Mouse (Mus musculus): Measurements from ENCODE around the gene Pabpc4l. TPM values are rescaled to one million over a fixed set of nuclear protein-coding genes. Genes with fewer than 3 reads are reported as not detected.
"Not testable (repeated sequence)": the region's sequence is repeated elsewhere in the genome, so short reads cannot be mapped to it uniquely, and the experiment has no call there.

The Pabpc4l gene
- polyA plus RNA-seq (2016; fragmentation: Nextera tagmentation; extraction: Ambion mirVana), result 7.2 and 8.1 TPM in 2 replicates

DNA sequence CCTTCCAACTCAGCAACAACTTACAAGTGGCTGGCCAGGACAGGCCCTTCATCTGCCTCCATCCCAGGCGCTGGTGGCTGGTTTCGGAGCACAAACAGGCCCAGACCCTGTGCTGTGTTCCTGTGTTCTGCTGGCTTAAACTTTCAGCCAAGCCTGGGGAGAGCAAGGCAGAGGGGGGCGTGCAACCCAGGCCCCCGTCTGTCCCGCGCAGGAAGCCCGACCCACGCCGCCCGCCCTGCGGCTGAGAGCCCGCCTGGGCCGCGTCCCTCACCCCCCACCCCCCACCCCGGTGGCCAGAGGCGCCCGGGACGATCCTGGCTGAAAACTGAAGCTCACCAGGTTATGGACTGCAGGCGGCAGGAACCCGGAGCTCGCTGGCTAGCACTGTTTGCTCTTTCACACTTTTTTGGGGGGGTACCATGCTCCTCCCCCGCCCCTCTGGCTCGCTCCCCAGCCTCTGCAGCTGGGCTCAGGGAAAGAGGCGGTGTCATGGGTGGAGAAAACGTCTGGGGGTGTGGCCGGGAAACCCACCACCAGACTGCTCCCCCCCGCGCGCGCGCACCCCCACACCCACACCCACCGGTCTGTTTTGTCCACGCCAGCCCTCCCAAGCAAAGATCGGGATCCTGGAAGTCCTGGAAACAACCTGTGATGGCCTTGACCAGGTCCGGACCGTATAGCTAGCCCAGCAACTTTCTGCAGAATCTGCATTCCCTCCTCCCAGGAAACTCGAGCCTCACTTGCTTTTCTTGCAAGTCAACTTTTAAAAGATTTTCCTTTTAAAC, at the start of gene Pabpc4l:
Pabpc4l (minus strand) TSS at position 739 of the 785 bp plus-strand sequence.
- 2% methylated on average over 36 of the region's 37 CpGs for WGBS
- Histone ChIP-seq H3K4me3 (peak within 1 kb of the TSS; percentile 46), H3K9me3 (no peaks in the 10 kb centered on the region), H3K36me3 (no peaks in the 10 kb centered on the region), H3K9ac (peak within 1 kb of the TSS; percentile 70), H3K27me3 (replicated peaks) (no peaks in the 10 kb centered on the region), H3K4me2 (replicated peaks) (peak within 1 kb of the TSS; percentile 95), H3K27ac (no peak within 1 kb of the TSS), H3K4me1 (no peaks in the 10 kb centered on the region)
- ATAC-seq (ENCODE audit: low FRiP score, low read depth), result peak; percentile 95

DNA sequence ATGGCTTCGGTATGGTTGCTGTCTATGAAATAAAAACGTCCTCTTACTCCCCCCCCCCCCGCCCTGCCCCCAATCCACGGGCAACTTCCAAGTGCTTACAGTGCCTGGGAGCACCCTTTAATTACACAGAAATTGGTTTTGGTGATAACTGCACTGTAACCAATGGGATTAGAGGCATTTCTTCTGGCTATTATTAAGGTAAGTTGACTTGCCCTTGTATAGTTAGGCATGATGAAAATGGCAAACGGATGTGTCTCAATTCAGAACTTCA, 42.9 kb upstream of the Pabpc4l start:
- H3K4me3 ChIP-seq, result no peak overlapping the region
- no peak overlapping the region for H3K9ac ChIP-seq
- H3K27ac ChIP-seq, result no peak overlapping the region
- H3K27me3 ChIP-seq (replicated peaks), result no peaks in the 10 kb centered on the region
- no peaks in the 10 kb centered on the region for H3K4me1 ChIP-seq
- no peaks in the 10 kb centered on the region for H3K36me3 ChIP-seq
- no peak overlapping the region for H3K4me2 ChIP-seq (replicated peaks)
- no peak for ATAC-seq (ENCODE audit: low FRiP score, low read depth)
- no peaks in the 10 kb centered on the region for H3K9me3 ChIP-seq
- WGBS, result 80% methylated on average over 5 of the region's 5 CpGs

DNA sequence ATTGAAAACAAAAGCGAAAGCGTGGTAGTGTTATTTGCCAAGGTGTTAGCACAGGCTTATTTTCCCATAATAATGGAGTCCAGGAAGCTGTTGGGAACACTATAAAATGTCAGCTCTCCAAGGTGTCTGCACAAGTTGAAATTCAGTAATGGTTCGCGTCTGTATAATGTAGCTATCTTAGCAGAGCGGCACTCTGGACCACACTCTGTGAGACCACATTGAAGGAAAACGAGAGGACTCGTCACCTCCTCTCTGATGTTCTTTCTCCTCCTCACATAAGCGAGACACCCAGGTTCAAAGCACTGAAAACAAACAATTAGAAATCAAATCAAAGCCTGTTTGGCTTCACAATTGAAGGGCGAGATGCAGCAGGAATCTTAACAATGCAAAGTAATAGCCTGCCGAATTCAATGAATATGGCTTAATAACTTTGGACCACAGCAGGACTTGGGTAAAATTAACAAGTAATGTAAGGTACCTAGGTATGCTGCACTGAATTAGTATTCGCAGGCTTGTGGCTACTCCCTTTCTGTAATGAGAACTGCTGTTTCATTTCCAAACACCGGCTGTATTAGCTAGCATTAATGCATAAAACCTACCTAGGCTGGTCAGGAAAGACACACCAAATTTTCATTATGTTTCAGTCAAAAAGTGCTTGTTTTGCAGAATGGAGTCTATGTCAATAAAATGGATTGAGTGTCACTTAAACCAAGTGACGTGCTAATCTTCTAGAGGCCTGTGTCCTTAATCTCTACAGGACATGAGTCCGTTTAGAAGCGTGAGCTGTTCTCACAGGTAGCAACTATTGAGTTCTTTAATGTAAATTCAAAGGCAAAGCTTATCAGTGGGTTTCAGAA, 42.3 kb upstream of the Pabpc4l start:
- Histone ChIP-seq H3K27me3 (replicated peaks) (no peaks in the 10 kb centered on the region), H3K36me3 (no peaks in the 10 kb centered on the region), H3K4me2 (replicated peaks) (no peak overlapping the region), H3K4me3 (no peak overlapping the region), H3K4me1 (no peaks in the 10 kb centered on the region), H3K9ac (no peak overlapping the region), H3K9me3 (no peaks in the 10 kb centered on the region), H3K27ac (no peak overlapping the region)
- ATAC-seq (ENCODE audit: low FRiP score, low read depth), result no peak
- 74% methylated on average over 15 of the region's 15 CpGs for WGBS

DNA sequence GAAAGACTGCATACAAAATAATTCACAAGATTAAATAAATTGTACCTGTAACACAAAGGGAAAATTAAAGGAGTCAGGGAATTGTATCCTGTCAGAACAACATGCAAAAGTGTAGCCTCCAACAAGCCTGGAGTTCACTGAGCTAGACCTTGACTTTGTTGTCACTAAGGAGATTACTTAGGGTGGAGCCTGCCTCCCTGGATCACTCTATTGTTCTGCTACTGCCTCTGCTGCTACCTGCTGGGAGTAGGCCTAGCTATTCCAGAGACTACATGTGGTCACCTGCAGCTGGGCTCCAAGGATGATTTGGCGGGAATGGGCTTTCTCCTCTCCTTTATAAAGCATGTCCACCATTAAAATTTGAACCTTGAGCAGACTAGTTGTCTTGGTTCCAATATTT, 38.1 kb upstream of the Pabpc4l start:
- H3K4me3 ChIP-seq; H3K9me3 ChIP-seq; H3K9ac ChIP-seq; H3K27ac ChIP-seq; H3K27me3 ChIP-seq (replicated peaks); ATAC-seq (ENCODE audit: low FRiP score, low read depth); H3K36me3 ChIP-seq; H3K4me1 ChIP-seq; H3K4me2 ChIP-seq (replicated peaks): not testable (repeated sequence)
- WGBS, result 73% methylated on average over 1 of the region's 1 CpGs

DNA sequence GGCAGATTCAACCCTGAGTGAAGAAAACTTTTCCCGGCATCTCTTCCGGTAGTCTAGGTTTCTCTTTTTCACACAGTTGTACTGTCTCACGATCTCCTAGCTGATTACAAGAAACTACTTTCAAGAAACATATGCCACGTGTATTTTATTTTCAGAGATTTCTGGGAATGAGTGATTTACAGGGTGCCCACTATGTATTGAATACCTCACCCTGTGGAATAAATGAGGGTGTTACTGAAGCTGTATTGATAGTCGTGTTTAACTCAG, 180 bp upstream of the Pabpc4l start:
- Histone ChIP-seq H3K9me3 (no peaks in the 10 kb centered on the region), H3K36me3 (no peaks in the 10 kb centered on the region), H3K27ac (no peak overlapping the region), H3K4me3 (peak overlapping the region; percentile 46), H3K4me2 (replicated peaks) (peak overlapping the region; percentile 95), H3K27me3 (replicated peaks) (no peaks in the 10 kb centered on the region), H3K4me1 (no peaks in the 10 kb centered on the region), H3K9ac (peak overlapping the region; percentile 70)
- peak; percentile 27 for ATAC-seq (ENCODE audit: low FRiP score, low read depth)
- 17% methylated on average over 5 of the region's 5 CpGs for whole genome bisulfite sequencing

DNA sequence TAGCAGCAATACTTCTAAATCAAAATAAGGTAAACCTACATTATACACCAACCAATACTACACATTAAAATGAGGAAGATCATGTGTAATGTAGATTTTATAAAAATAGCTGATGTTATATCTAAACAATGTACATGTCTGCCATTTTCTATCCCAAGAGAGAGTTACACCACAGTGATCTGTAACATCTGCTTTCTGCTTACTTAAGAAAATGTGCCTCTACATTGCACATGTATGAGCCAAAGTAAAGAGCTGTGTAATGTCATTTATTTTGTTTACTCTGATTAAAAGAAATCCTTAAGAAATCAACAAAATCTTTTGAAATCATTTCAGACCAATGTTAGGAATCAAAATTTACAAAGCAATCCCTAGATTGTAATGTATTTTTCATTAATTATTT, 16.6 kb downstream of the Pabpc4l start:
- Histone ChIP-seq H3K9ac (no peak overlapping the region), H3K36me3 (no peaks in the 10 kb centered on the region), H3K27me3 (replicated peaks) (no peaks in the 10 kb centered on the region), H3K27ac (no peak overlapping the region), H3K9me3 (no peaks in the 10 kb centered on the region), H3K4me3 (no peak overlapping the region), H3K4me1 (no peaks in the 10 kb centered on the region), H3K4me2 (replicated peaks) (no peak overlapping the region)
- no peak for ATAC-seq (ENCODE audit: low FRiP score, low read depth)

Data from neural tube, embryonic 12.5 days (tissue).